Mouse (Mus musculus): Measurements from ENCODE around the gene Ppia.
"Not testable (repeated sequence)": the region's sequence is repeated elsewhere in the genome, so short reads cannot be mapped to it uniquely, and the experiment has no call there.

Gene Ppia

DNA sequence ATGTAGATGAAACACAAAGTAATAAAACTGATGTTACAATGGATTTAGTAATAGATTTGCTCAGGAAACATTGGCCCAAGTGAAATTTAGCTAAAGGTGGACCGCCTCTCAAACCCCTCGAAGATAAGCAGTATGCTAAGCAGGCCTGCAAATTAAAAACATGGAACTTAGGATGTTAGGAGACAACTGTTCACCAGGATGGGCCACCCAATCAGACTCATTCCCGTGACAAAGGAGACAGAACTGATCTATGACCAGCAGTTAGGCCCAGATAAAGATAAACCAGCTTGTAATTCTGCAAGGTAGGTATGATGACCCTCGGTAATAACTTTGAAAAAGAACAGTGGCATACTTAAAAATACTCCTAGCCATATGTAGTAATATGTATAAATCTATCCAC, 27.9 kb downstream of the Ppia start:
- no peak for DNase-seq

DNA sequence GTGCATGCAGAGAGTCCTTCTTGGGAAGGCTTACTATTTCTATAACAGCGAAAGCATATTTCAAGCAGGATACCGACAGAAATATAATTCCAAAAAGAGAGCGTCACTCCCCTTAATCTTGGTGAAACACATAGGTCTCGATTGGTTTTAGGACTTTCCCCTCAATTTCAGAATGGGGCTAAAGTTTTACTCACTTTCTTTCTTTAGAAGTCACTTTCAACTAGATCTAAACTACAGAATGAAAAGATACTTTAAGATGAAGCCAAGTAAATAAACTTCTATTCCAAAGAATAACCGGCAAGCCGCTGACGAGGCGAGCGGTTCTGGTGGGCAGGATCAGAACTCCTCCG, 28.5 kb downstream of the Ppia start:
- DNase-seq: no peak

DNA sequence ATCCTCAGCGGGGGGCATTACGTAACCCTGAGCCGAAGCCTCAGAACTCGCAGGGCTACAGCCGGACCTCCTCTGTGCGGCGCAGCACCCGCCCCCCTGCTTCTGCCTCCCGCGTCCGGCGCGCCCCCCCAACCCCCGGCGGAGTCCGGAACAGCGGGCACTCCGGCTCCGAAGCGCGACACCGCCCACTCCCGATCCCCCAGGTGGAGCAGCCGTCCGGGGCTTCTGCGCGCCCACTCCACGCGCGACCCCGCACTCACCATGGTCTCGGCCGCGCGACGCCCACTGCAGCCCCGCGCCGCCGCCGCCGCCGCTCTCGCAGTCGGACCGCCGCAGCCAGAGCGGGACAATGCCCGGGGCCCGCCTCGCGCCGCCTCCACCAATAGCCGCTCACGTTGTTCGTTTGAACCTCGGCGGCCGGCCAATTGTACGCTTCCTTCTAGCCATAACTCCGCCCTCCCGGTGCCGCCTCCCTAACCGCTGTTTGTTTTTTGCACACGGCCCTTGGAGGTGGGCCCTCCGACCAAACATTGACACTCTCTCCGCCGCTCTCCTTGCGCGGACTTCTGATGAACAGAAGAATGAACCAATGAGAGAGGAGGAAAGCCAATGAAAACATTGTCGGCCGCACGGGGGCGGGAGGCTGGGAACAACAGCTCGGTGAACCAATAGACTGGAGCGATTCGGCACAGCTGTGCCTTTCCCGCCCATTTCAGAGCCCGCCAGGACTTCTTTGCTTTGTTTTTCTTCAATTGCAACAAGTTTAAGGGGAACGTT, 29.0 kb downstream of the Ppia start, which contains the start of gene H2afv:
TSS of gene H2afv (minus strand) at position 367 of the 777 bp plus-strand sequence.
- peak; percentile 100 for DNase-seq

DNA sequence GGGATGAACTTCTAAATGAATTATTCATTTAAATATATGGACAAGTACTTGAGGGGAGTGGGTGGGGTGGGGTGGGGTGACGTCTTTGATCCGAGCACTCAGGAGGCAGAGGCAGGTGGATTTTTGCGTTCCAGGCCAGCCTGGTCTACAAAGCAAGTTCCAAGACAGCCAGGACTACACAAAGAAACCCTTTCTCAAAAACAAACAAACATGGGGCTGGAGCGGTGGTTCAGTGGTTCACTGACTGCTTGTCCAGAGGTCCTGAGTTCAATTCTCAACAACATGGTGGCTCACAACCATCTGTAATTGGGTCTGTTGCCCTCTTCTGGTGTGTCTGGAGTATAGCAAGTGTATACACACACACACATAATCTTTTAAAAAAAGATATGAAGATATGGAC, 30.2 kb downstream of the Ppia start:
- no peak for DNase-seq

DNA sequence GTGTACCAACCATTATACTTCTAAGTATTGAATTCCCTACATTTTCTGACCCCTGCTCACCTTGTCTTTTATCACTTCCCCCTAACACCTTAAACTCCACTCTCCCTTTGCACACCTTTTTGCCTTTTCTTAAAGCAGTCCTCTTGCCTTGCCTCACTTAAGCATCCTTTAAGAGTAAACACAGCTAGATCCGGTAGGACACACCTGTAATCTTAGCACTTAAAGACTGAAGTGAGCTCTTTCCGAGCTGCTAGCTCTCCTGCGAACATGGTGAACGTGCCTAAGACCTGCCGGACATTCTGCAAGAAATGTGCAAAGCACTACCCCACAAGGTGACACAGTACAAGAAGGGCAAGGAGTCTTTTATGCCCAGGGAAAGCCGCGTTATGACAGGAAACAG, 30.7 kb downstream of the Ppia start:
- no peak for DNase-seq

DNA sequence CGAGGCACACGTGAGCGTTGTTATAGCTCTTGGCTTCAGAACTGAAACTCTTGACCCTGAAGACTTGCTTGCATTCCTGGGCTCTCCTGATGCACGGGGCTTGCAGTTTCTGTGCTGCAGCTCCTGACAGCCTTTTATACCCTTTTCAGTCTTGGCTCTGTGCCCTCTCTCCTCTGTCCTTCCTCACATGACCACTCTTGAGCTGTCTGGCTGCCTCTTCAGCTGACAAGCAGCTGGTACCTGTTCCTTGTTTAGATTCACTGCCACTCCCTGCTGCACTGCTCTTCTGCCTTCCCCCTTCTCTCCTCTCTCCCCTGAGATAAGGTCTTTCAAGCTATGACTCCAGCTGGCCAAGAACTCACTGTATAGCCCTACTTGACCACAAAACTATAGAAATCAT, 32.2 kb downstream of the Ppia start:
- DNase-seq: no peak

DNA sequence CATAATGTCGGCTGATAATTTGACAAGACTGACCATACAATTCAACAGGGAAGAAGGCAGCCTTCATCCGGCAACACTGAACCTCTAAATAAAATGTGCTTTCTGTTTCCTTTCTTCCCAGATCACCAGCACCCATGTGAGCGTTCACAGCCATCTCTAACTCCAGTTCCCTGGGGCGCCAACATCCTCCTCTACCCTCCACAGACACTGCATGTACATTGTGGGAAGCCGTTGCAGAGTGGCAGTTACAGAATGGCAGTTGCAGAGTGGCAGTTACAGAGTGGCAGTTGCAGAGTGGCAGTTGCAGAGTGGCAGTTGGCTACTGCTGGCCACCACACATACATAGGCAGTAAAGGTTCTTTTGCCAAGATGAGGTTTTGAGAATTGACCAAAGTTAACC, 32.9 kb downstream of the Ppia start:
- DNase-seq: not testable (repeated sequence)

DNA sequence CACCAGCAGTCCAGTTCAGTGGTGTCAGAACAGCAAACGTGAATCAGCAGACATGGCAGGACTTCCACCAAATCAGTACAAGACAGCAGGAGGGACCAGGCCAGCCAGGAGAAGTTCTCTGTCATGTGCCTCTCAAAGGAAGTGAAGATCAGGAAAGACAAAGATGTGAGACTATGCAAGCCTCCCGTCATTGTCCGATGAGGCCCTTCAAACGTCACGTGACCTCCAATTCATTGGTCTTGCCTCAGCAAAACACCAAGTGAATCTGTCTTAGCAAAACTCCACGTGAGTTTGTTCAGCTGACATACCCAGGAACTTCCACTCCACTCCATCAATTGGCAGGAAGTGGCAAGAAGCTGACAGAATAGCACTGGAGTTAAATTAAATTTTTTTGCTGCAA, 40.8 kb downstream of the Ppia start:
- no peak for DNase-seq

DNA sequence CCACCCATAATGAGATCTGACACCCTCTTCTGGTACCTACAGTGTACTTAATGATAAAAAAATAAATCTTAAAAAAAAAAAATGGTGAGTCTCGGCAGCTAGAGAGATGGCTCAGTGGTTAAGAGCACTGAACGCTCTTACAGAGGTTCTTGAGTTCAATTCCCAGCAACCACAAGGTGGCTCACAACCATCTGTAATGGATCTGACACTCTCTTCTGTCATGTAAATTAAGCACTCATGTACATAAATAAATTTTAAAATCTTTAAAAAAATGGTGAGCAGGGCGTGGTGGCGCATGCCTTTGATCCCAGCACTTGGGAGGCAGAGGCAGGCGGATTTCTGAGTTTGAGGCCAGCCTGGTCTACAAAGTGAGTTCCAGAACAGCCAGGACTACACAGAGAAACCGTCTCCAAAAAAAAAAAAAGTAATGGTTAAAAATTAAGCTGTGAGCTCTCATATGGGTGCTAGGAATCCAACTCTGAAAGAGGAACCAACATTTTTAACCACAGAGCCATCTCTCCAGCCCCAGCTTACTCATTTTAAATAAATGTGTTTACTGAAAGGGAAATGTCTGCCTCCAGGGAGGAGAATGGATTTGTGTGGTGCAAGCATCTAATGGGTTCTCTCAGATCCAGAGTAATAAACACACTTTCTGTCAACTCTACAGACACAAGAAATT, 48.1 kb downstream of the Ppia start:
- DNase-seq: no peak

DNA sequence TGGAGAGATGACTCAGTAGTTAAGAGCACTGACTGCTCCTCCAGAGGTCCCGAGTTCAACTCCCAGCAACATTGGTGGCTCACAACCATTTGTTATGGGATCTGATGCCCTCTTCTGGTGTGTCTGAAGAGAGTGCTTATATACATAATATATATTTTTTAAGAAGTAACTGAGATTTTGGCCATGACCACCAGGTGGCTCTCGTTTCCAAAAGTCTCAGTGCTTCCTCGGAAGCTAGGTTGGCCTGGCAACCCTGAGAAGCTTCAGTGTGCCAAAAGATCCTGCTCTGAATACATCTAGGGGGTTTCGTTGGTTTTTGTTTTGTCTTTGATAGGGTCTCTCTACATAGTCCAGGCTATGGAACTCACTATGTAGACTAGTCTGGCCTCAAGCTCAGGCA, 49.9 kb downstream of the Ppia start:
- peak; percentile 67 for DNase-seq

DNA sequence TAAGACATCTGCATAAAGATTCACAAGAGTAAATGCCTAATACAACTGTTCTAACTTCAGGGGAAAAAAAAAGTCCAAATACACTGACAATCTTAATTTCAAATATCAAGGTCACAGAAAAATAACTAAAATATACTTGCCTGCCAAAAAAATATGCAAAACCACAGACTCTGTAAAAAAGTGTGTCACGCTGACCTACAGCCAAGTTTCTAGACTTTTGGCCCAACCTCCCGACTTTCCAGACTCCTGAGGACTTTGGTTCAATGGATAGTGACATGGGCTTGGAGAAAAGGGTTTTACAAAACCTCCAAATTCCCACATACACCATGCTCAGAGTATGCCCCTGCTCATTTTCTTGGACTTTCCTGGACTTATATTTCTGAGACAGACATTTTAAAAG, 53.3 kb downstream of the Ppia start:
- no peak for DNase-seq
